Mouse (Mus musculus) 416B (cell line): ENCODE data around the gene Prokr2.

Source experiments
- DNase-seq: peaks from one replicate; pipeline ENCODE4 v3.0.0; 2011; ENCODE audit warnings: low read depth

The Prokr2 gene

GRCm38 (mm10) chr2:132385194-132385838, at the start of gene Prokr2:
TSS of gene Prokr2 (minus strand) at chr2:132385447.
- DNase-seq = no peak

GRCm38 (mm10) chr2:132427160-132427941, 42.1 kb upstream of the Prokr2 start:
- no peak for DNase-seq

- DNase-seq = no peak
Measured at GRCm38 (mm10) chr2:132425576-132425975, 40.3 kb upstream of the Prokr2 start.

GRCm38 (mm10) chr2:132423411-132424047, 38.3 kb upstream of the Prokr2 start:
- no peak for DNase-seq

- DNase-seq = no peak
Measured at GRCm38 (mm10) chr2:132422846-132423245, 37.6 kb upstream of the Prokr2 start.

GRCm38 (mm10) chr2:132418414-132418813, 33.2 kb upstream of the Prokr2 start:
- no peak for DNase-seq

- DNase-seq = no peak
Measured at GRCm38 (mm10) chr2:132410126-132410525, 24.9 kb upstream of the Prokr2 start.

- DNase-seq = no peak
Measured at GRCm38 (mm10) chr2:132398136-132398535, 12.9 kb upstream of the Prokr2 start.

GRCm38 (mm10) chr2:132395753-132396152, 10.5 kb upstream of the Prokr2 start:
- DNase-seq = no peak

- DNase-seq = no peak
Measured at GRCm38 (mm10) chr2:132390607-132391160, 5.4 kb upstream of the Prokr2 start.

- DNase-seq = peak; percentile 11
Measured at GRCm38 (mm10) chr2:132389562-132389961, 4.3 kb upstream of the Prokr2 start.

- no peak for DNase-seq
Measured at GRCm38 (mm10) chr2:132384511-132385193, 595 bp downstream of the Prokr2 start.

- DNase-seq = no peak
Measured at GRCm38 (mm10) chr2:132382308-132382707, 2.9 kb downstream of the Prokr2 start.

- DNase-seq = peak; percentile 22
Measured at GRCm38 (mm10) chr2:132379690-132380089, 5.6 kb downstream of the Prokr2 start.

GRCm38 (mm10) chr2:132378602-132379150, 6.6 kb downstream of the Prokr2 start:
- DNase-seq = no peak

- DNase-seq = peak; percentile 33
Measured at GRCm38 (mm10) chr2:132377436-132377835, 7.8 kb downstream of the Prokr2 start.

GRCm38 (mm10) chr2:132375721-132376120, 9.5 kb downstream of the Prokr2 start:
- DNase-seq = no peak

GRCm38 (mm10) chr2:132375135-132375534, 10.1 kb downstream of the Prokr2 start:
- no peak for DNase-seq

GRCm38 (mm10) chr2:132373748-132374147, 11.5 kb downstream of the Prokr2 start:
- peak; percentile 83 for DNase-seq

- peak; percentile 85 for DNase-seq
Measured at GRCm38 (mm10) chr2:132368433-132368832, 16.8 kb downstream of the Prokr2 start.

- DNase-seq = no peak
Measured at GRCm38 (mm10) chr2:132343846-132344245, 41.4 kb downstream of the Prokr2 start.

- peak; percentile 11 for DNase-seq
Measured at GRCm38 (mm10) chr2:132341293-132341692, 44.0 kb downstream of the Prokr2 start.
